ENCODE assay signal across 19 mouse cellular contexts in genomic region chr12:71886941-71887340, GRCm38 (mm10). TPM values are rescaled to one million over a fixed set of nuclear protein-coding genes. Genes with fewer than 3 reads are reported as not detected.
DNase-seq lines count a peak whose midpoint lies in the region; ATAC-seq and TF ChIP-seq lines count a peak whose summit lies in the region.
"Had no signal": no experiment of that assay in that cellular context is flagged by ENCODE, and none has a peak within 500 bp of the region (broad histone marks: within the 10 kb centered on the region; RNA-seq: fewer than 3 reads in every experiment).

No protein-coding gene starts in this region.

- H3K27me3 ChIP-seq in intestine, embryonic 16.5 days (replicated peaks; ENCODE audit: control insufficient read depth, insufficient read depth, low read length) = no peaks in the 10 kb centered on the region
- H3K27me3 ChIP-seq in intestine, embryonic 15.5 days (replicated peaks) = no peaks in the 10 kb centered on the region
- H3K27me3 ChIP-seq: embryonic facial prominence, embryonic 15.5 days; forebrain, embryonic 15.5 days; hindbrain, embryonic 12.5 days; midbrain, embryonic 13.5 days had no signal

- 41% methylated on average over 2 of the region's 2 CpGs for WGBS in intestine, embryonic 16.5 days
- 34% methylated on average over 2 of the region's 2 CpGs for WGBS in intestine, embryonic 15.5 days

- H3K36me3 ChIP-seq in intestine, embryonic 16.5 days (ENCODE audit: control insufficient read depth, insufficient read depth, low read length) = no peaks in the 10 kb centered on the region
- H3K36me3 ChIP-seq in intestine, embryonic 15.5 days = no peaks in the 10 kb centered on the region
- H3K36me3 ChIP-seq: embryonic facial prominence, embryonic 15.5 days; forebrain, embryonic 15.5 days; hindbrain, embryonic 12.5 days; midbrain, embryonic 13.5 days had no signal

- H3K9ac ChIP-seq in intestine, embryonic 16.5 days (ENCODE audit: low read depth, low read length) = no peak overlapping the region
- H3K9ac ChIP-seq in intestine, embryonic 15.5 days = no peak overlapping the region
- H3K9ac ChIP-seq: embryonic facial prominence, embryonic 15.5 days; forebrain, embryonic 15.5 days; hindbrain, embryonic 12.5 days; midbrain, embryonic 13.5 days had no signal

- intact Hi-C loops in gastrocnemius, adult 2 months (cut with DNase I) = loop anchor here (2.0 to 5.0 kb wide), 3 partner anchors 22 to 90 kb away; partner anchors contain the start of gene Daam1
- intact Hi-C loops in gastrocnemius, postnatal 14 days (cut with DNase I; ENCODE audit: low total_unique reads) = loop anchor here (10.0 kb wide), 1 partner anchor 52 kb away; the partner anchor contains the start of gene Daam1
- intact Hi-C loops in heart, postnatal 10 days (cut with DNase I) = loop anchor here (2.0 to 5.0 kb wide), 3 partner anchors 50 to 95 kb away; partner anchors contain the start of gene Daam1

- no peaks in the 10 kb centered on the region for H3K9me3 ChIP-seq in intestine, embryonic 16.5 days (ENCODE audit: control insufficient read depth, low read length)
- no peaks in the 10 kb centered on the region for H3K9me3 ChIP-seq in intestine, embryonic 15.5 days
- H3K9me3 ChIP-seq: embryonic facial prominence, embryonic 15.5 days; forebrain, embryonic 15.5 days; hindbrain, embryonic 12.5 days; midbrain, embryonic 13.5 days had no signal

- no peak for DNase-seq in gastrocnemius, adult 2 months
- DNase-seq in gastrocnemius, postnatal 14 days = no peak
- peak; percentile 74 for DNase-seq in Muller cell, postnatal 12 days (ENCODE audit: inconsistent ontology term)
- peak; percentile 42 to 46 for DNase-seq in heart, postnatal 10 days
- DNase-seq in left cerebral cortex, adult 18-20 months (ENCODE audit: low spot score in 2 of 2) = no peak
- DNase-seq in testis, postnatal 14 days (ENCODE audit: low spot score) = no peak
- DNase-seq: adrenal gland, adult 8-10 months; cerebellum, adult 18-20 months; kidney, adult 18-20 months; kidney, postnatal 36 days; layer of hippocampus, postnatal 36 days; left cerebral cortex, postnatal 4 days; lung, postnatal 4 days had no signal

- peaks cover 54% of the 10 kb centered on the region for H3K4me1 ChIP-seq in intestine, embryonic 16.5 days (ENCODE audit: control insufficient read depth, insufficient read depth, low read length)
- H3K4me1 ChIP-seq in intestine, embryonic 15.5 days (replicated peaks) = peaks cover 40% of the 10 kb centered on the region

- H3K4me3 ChIP-seq in gastrocnemius, adult 2 months = no peak overlapping the region
- no peak overlapping the region for H3K4me3 ChIP-seq in intestine, embryonic 16.5 days (ENCODE audit: low read length)
- H3K4me3 ChIP-seq in intestine, embryonic 15.5 days (replicated peaks) = no peak overlapping the region
- H3K4me3 ChIP-seq: embryonic facial prominence, embryonic 15.5 days; forebrain, embryonic 15.5 days; hindbrain, embryonic 12.5 days; midbrain, embryonic 13.5 days had no signal

- H3K27ac ChIP-seq in gastrocnemius, adult 2 months = peak overlapping the region; percentile 85
- no peak overlapping the region for H3K27ac ChIP-seq in intestine, embryonic 16.5 days (ENCODE audit: low read length)
- H3K27ac ChIP-seq in intestine, embryonic 15.5 days = no peak overlapping the region
- H3K27ac ChIP-seq: embryonic facial prominence, embryonic 15.5 days; forebrain, embryonic 15.5 days; hindbrain, embryonic 12.5 days; midbrain, embryonic 13.5 days had no signal

- peak; percentile 58 for ATAC-seq in intestine, embryonic 16.5 days
- no peak for ATAC-seq in intestine, embryonic 15.5 days
- ATAC-seq: forebrain, embryonic 15.5 days; midbrain, embryonic 13.5 days had no signal

- no peak for TF ChIP-seq CTCF in gastrocnemius, adult 2 months (IDR thresholded peaks at IDR 0.05)

- no peak overlapping the region for H3K4me2 ChIP-seq in intestine, embryonic 16.5 days (ENCODE audit: low read depth, low read length)
- H3K4me2 ChIP-seq in intestine, embryonic 15.5 days (replicated peaks) = no peak overlapping the region
- H3K4me2 ChIP-seq: embryonic facial prominence, embryonic 15.5 days; forebrain, embryonic 15.5 days; hindbrain, embryonic 12.5 days; midbrain, embryonic 13.5 days had no signal

RNA-seq across cellular contexts. Expression of gene Daam1, which starts 56.1 kb away (rescaled TPM):
- 10 to 100 TPM in 1 of 2 experiments, 1 to 10 TPM in 1; 8.0 to 12.8 TPM for total RNA-seq in gastrocnemius, adult 2 months (2021)
- total RNA-seq in gastrocnemius, postnatal 14 days (2021) = 10 to 100 TPM; 12.5 to 16.1 TPM
- 7.6 and 7.7 TPM in 2 replicates for polyA plus RNA-seq in intestine, embryonic 16.5 days (2015; fragmentation: Nextera tagmentation; extraction: Ambion mirVana)
- polyA plus RNA-seq in intestine, embryonic 15.5 days (2015; fragmentation: Nextera tagmentation; extraction: Ambion mirVana) = 9.0 and 9.1 TPM in 2 replicates
- 10 to 100 TPM; 70.7 to 86.4 TPM for total RNA-seq in heart, postnatal 10 days (2021)
- total RNA-seq in left cerebral cortex, adult 18-20 months (2021) = 10 to 100 TPM; 47.7 to 49.6 TPM

Comparison
In these comparisons a context has a peak if more than half of its experiments do, and no peak if none do; other contexts are left out.
1. DNase-seq: peak in Muller cell, postnatal 12 days (single experiment) and heart, postnatal 10 days (2 of 2); none in gastrocnemius, adult 2 months (single experiment), gastrocnemius, postnatal 14 days (single experiment), left cerebral cortex, adult 18-20 months (0 of 2) and testis, postnatal 14 days (single experiment).